Mouse (Mus musculus) kidney, adult 2 months (tissue): Measurements from ENCODE around the gene Maats1. TPM values are rescaled to one million over a fixed set of nuclear protein-coding genes. Genes with fewer than 3 reads are reported as not detected.

Source experiments
- DNase-seq: peaks from one replicate; pipeline ENCODE4 v3.0.0; 2021
- H3K27ac ChIP-seq: fragments of 200-500 bp; 2 replicates; pipeline ENCODE4 v1.5.1; 2012; ENCODE audit warnings: low read depth, low read length, control low read depth, inconsistent platforms; ENCODE audit not compliant: insufficient read depth
- H3K27me3 ChIP-seq: fragments of 200-500 bp; replicated peaks from 2 replicates; pipeline ENCODE4 v1.6.1; 2012; ENCODE audit warnings: mild to moderate bottlenecking, moderate library complexity, low read length, inconsistent platforms; ENCODE audit not compliant: control insufficient read depth, insufficient read depth
- H3K36me3 ChIP-seq: fragments of 200-500 bp; 2 replicates; pipeline ENCODE4 v1.6.1; 2012; ENCODE audit warnings: mild to moderate bottlenecking, moderate library complexity, low read length, inconsistent platforms; ENCODE audit not compliant: control insufficient read depth, insufficient read depth
- H3K4me1 ChIP-seq: fragments of 200-500 bp; 2 replicates; pipeline ENCODE4 v1.6.1; 2011; ENCODE audit warnings: low read length; ENCODE audit not compliant: control insufficient read depth, insufficient read depth
- H3K4me3 ChIP-seq: fragments of 200-500 bp; 2 replicates; pipeline ENCODE4 v1.5.1; 2011; ENCODE audit warnings: mild to moderate bottlenecking, low read depth, low read length, control low read depth; ENCODE audit not compliant: insufficient read depth
- CTCF ChIP-seq: fragments of 200-500 bp; conservative IDR thresholded peaks from 2 replicates; pipeline ENCODE4 v1.5.1; 2011; ENCODE audit warnings: low read depth, mild to moderate bottlenecking, control low read depth, low read length, moderate library complexity, mixed read lengths; ENCODE audit not compliant: insufficient read depth, insufficient read length
- POLR2A ChIP-seq: fragments of 200-500 bp; IDR thresholded peaks from one replicate; pipeline ENCODE4 v1.6.1; 2011; ENCODE audit warnings: low read depth, low read length, control low read depth
- WGBS: fragments of 180-500 bp; shearing (Covaris S2); methylation state at CpG from one replicate; pipeline ENCODE4 v1.1.7; 2018; 5-methylcytosine and 5-hydroxymethylcytosine counted together
- polyA plus RNA-seq: library from polyadenylated mRNA; depleted of rRNA; stranded (reverse); fragments of >200 nt; gene quantifications from 2 replicates; pipeline ENCODE4 v1.2.3, GENCODE M21; 2012

Gene Maats1
- polyA plus RNA-seq, 1 experiment = 0.50 TPM

GRCm38 (mm10) chr16:38369992-38370484 is 28.1 kb upstream of the Maats1 start:
- WGBS = 83% methylated on average over 4 of the region's 4 CpGs
- Histone ChIP-seq H3K27me3 (no peaks in the 10 kb centered on the region), H3K27ac (no peak overlapping the region), H3K4me1 (no peaks in the 10 kb centered on the region), H3K36me3 (no peaks in the 10 kb centered on the region), H3K4me3 (no peak overlapping the region)
- no peak for TF ChIP-seq POLR2A
- TF ChIP-seq CTCF = no peak
- DNase-seq = no peak

- Histone ChIP-seq H3K27ac (no peak overlapping the region), H3K4me3 (no peak overlapping the region), H3K4me1 (no peaks in the 10 kb centered on the region), H3K27me3 (no peaks in the 10 kb centered on the region), H3K36me3 (no peaks in the 10 kb centered on the region)
- no peak for DNase-seq
- 90% methylated on average over 8 of the region's 8 CpGs for WGBS
- TF ChIP-seq POLR2A (no peak), CTCF (no peak)
Observed at GRCm38 (mm10) chr16:38369431-38369830, 27.5 kb upstream of the Maats1 start.

- TF ChIP-seq POLR2A (no peak), CTCF (no peak)
- no peak overlapping the region for H3K27ac ChIP-seq
- H3K36me3 ChIP-seq = no peaks in the 10 kb centered on the region
- DNase-seq = no peak
- H3K27me3 ChIP-seq = no peaks in the 10 kb centered on the region
- 88% methylated on average over 7 of the region's 7 CpGs for WGBS
- no peaks in the 10 kb centered on the region for H3K4me1 ChIP-seq
- H3K4me3 ChIP-seq = no peak overlapping the region
Observed at GRCm38 (mm10) chr16:38369000-38369399, 27.1 kb upstream of the Maats1 start.

- H3K27me3 ChIP-seq = no peaks in the 10 kb centered on the region
- H3K36me3 ChIP-seq = no peaks in the 10 kb centered on the region
- H3K4me1 ChIP-seq = no peaks in the 10 kb centered on the region
- no peak overlapping the region for H3K4me3 ChIP-seq
- TF ChIP-seq CTCF (no peak), POLR2A (no peak)
- DNase-seq = no peak
- 21% methylated on average over 10 of the region's 10 CpGs for WGBS
- no peak overlapping the region for H3K27ac ChIP-seq
Observed at GRCm38 (mm10) chr16:38368336-38368735, 26.4 kb upstream of the Maats1 start.

GRCm38 (mm10) chr16:38366231-38366630 is 24.3 kb upstream of the Maats1 start:
- WGBS = 70% methylated on average over 4 of the region's 4 CpGs
- H3K36me3 ChIP-seq = no peaks in the 10 kb centered on the region
- no peaks in the 10 kb centered on the region for H3K4me1 ChIP-seq
- H3K27ac ChIP-seq = no peak overlapping the region
- H3K4me3 ChIP-seq = no peak overlapping the region
- no peak for TF ChIP-seq CTCF
- no peak for TF ChIP-seq POLR2A
- no peaks in the 10 kb centered on the region for H3K27me3 ChIP-seq
- DNase-seq = no peak

DNA sequence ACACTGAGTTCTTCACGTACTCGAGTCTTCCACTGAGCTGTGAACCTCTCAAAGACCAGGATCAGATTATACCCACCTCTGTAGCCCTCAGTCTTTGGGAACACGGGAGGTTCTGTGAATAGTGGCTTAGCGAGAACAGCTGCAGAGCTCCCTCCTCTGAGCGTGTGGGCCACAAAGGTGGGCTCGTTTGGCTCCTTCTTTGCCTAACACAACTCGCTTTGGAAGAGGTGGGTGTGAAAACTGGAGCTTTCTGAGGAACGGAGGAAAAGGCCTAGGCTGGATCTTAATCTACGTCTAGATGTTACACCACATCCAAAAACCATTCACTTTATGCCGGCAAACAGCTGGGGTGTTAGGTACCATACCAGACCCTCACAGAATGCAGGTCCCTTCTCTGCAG is 23.4 kb upstream of the Maats1 start:
- Histone ChIP-seq H3K4me1 (no peaks in the 10 kb centered on the region), H3K36me3 (no peaks in the 10 kb centered on the region), H3K27me3 (no peaks in the 10 kb centered on the region), H3K27ac (no peak overlapping the region), H3K4me3 (no peak overlapping the region)
- no peak for DNase-seq
- TF ChIP-seq CTCF (no peak), POLR2A (no peak)
- WGBS = 89% methylated on average over 10 of the region's 10 CpGs

DNA sequence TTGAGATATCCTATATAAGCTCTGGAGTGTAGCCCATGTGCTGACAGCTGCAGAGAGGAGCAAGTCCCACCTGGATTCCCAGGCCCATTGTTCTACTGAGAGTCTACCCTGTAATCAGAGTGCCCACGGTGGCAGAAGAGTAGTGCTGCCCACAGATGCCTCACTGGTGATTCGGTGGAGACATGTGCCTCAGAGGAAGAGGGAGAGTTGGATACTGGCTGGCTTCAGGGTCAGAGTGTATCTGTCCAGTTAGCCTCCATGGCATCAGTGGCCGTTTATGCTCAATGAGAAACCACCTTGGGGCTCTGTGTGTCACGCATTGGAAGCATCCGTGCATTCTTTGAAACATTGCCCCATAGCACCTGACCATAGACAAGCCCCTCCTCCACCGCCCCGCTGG is 21.7 kb upstream of the Maats1 start:
- H3K4me3 ChIP-seq = no peak overlapping the region
- TF ChIP-seq POLR2A (no peak), CTCF (no peak)
- 87% methylated on average over 7 of the region's 7 CpGs for WGBS
- no peak for DNase-seq
- H3K36me3 ChIP-seq = no peaks in the 10 kb centered on the region
- H3K27ac ChIP-seq = no peak overlapping the region
- no peaks in the 10 kb centered on the region for H3K27me3 ChIP-seq
- H3K4me1 ChIP-seq = no peaks in the 10 kb centered on the region

DNA sequence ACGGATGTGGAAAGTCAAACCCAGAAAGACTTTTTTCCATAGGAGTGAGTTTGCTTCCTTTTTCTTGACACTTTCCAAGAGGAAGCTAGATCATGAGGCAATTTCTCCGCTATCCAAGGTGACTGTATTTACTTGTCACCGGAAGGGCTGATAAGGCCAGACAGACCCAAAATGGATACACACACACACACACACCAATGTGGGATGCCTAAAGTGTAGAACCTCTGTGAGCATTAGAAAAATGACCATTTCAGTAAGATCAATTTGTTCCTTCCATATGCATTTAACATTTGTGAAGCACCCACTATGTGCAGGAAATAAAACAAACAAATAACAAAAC is 21.3 kb upstream of the Maats1 start:
- no peaks in the 10 kb centered on the region for H3K4me1 ChIP-seq
- no peak overlapping the region for H3K4me3 ChIP-seq
- no peaks in the 10 kb centered on the region for H3K27me3 ChIP-seq
- H3K27ac ChIP-seq = no peak overlapping the region
- TF ChIP-seq CTCF (no peak), POLR2A (no peak)
- H3K36me3 ChIP-seq = no peaks in the 10 kb centered on the region
- DNase-seq = no peak
- 83% methylated on average over 3 of the region's 3 CpGs for WGBS
